Mouse (Mus musculus): ENCODE data around the gene Spaca7. TPM values are rescaled to one million over a fixed set of nuclear protein-coding genes. Genes with fewer than 3 reads are reported as not detected.

The Spaca7 gene
- polyA plus RNA-seq, 1 experiment from 2014 or later = not detected

GRCm38 (mm10) chr8:12548680-12549079 is 24.1 kb upstream of the Spaca7 start:
- DNase-seq (ENCODE audit: low spot score) = no peak
- no peak overlapping the region for H3K4me3 ChIP-seq (ENCODE audit: low read depth, low read length)
- no peaks in the 10 kb centered on the region for H3K36me3 ChIP-seq (ENCODE audit: control insufficient read depth, insufficient read depth, low read length)
- H3K4me2 ChIP-seq (ENCODE audit: low read length) = no peak overlapping the region
- H3K27me3 ChIP-seq (replicated peaks; ENCODE audit: control insufficient read depth, insufficient read depth, low read length) = no peaks in the 10 kb centered on the region
- 5% methylated on average over 5 of the region's 5 CpGs for WGBS
- peak; percentile 27 for ATAC-seq
- H3K27ac ChIP-seq (ENCODE audit: low read depth, low read length) = peak overlapping the region; percentile 59
- H3K9ac ChIP-seq (ENCODE audit: low read length) = no peak overlapping the region
- H3K4me1 ChIP-seq (ENCODE audit: control insufficient read depth, insufficient read depth, low read length) = peaks cover 15% of the 10 kb centered on the region
- no peaks in the 10 kb centered on the region for H3K9me3 ChIP-seq (replicated peaks; ENCODE audit: control insufficient read depth, low read length)

GRCm38 (mm10) chr8:12555515-12556145 is 17.2 kb upstream of the Spaca7 start:
- 46% methylated on average over 15 of the region's 15 CpGs for WGBS
- Histone ChIP-seq H3K4me2 (ENCODE audit: low read length) (no peak overlapping the region), H3K27me3 (replicated peaks; ENCODE audit: control insufficient read depth, insufficient read depth, low read length) (0 out of 2 replicates have a peak, but pooled peaks cover 2% of the 10 kb centered on the region), H3K36me3 (ENCODE audit: control insufficient read depth, insufficient read depth, low read length) (no peaks in the 10 kb centered on the region), H3K9ac (ENCODE audit: low read length) (no peak overlapping the region), H3K9me3 (replicated peaks; ENCODE audit: control insufficient read depth, low read length) (no peaks in the 10 kb centered on the region), H3K4me3 (ENCODE audit: low read depth, low read length) (no peak overlapping the region), H3K27ac (ENCODE audit: low read depth, low read length) (no peak overlapping the region), H3K4me1 (ENCODE audit: control insufficient read depth, insufficient read depth, low read length) (peaks cover 5% of the 10 kb centered on the region; the same call in 1 of the 2 replicates)
- DNase-seq (ENCODE audit: low spot score) = no peak
- ATAC-seq = no peak

DNA sequence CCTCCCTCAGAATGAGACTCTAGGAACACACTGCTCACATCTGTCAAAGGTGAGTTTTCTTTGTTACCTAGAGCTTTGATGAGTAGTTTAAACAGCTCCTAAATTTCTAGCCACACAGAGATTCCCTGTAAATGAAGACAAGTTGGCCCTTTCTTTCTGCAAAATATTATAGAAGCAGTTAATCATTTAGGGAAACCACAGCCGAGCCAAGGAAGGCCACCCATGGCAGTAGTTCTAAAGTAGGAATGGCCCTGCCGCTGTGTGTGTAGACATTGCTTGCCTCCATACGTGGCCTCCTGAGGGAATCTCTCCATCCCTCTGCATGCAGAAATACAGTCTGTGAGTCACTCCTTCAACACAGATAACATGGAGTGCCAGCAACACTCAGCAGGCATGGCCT is 14.0 kb upstream of the Spaca7 start:
- Histone ChIP-seq H3K4me1 (ENCODE audit: control insufficient read depth, insufficient read depth, low read length) (peaks cover 5% of the 10 kb centered on the region; the same call in 1 of the 2 replicates), H3K4me3 (ENCODE audit: low read depth, low read length) (no peak overlapping the region), H3K4me2 (ENCODE audit: low read length) (no peak overlapping the region), H3K9ac (ENCODE audit: low read length) (no peak overlapping the region), H3K9me3 (replicated peaks; ENCODE audit: control insufficient read depth, low read length) (no peaks in the 10 kb centered on the region), H3K36me3 (ENCODE audit: control insufficient read depth, insufficient read depth, low read length) (no peaks in the 10 kb centered on the region), H3K27me3 (replicated peaks; ENCODE audit: control insufficient read depth, insufficient read depth, low read length) (peaks cover 6% of the 10 kb centered on the region; the same call in 1 of the 2 replicates), H3K27ac (ENCODE audit: low read depth, low read length) (no peak overlapping the region)
- WGBS = 80% methylated on average over 3 of the region's 3 CpGs
- no peak for ATAC-seq
- no peak for DNase-seq (ENCODE audit: low spot score)

- H3K36me3 ChIP-seq (ENCODE audit: control insufficient read depth, insufficient read depth, low read length) = no peaks in the 10 kb centered on the region
- DNase-seq (ENCODE audit: low spot score) (peak; percentile 82), ATAC-seq (peak; percentile 30; the same call in 1 of the 2 replicates)
- H3K4me3 ChIP-seq (ENCODE audit: low read depth, low read length) = no peak overlapping the region
- no peak overlapping the region for H3K4me2 ChIP-seq (ENCODE audit: low read length)
- 20% methylated on average over 11 of the region's 11 CpGs for WGBS
- no peaks in the 10 kb centered on the region for H3K9me3 ChIP-seq (replicated peaks; ENCODE audit: control insufficient read depth, low read length)
- H3K27me3 ChIP-seq (replicated peaks; ENCODE audit: control insufficient read depth, insufficient read depth, low read length) = peaks cover 4% of the 10 kb centered on the region; the same call in 1 of the 2 replicates
- no peak overlapping the region for H3K27ac ChIP-seq (ENCODE audit: low read depth, low read length)
- 0 out of 2 replicates have a peak, but pooled peaks cover 2% of the 10 kb centered on the region for H3K4me1 ChIP-seq (ENCODE audit: control insufficient read depth, insufficient read depth, low read length)
- H3K9ac ChIP-seq (ENCODE audit: low read length) = no peak overlapping the region
Measured at GRCm38 (mm10) chr8:12561403-12561960, 11.3 kb upstream of the Spaca7 start.

GRCm38 (mm10) chr8:12564307-12564706 is 8.5 kb upstream of the Spaca7 start:
- Histone ChIP-seq H3K9me3 (replicated peaks; ENCODE audit: control insufficient read depth, low read length) (no peaks in the 10 kb centered on the region), H3K9ac (ENCODE audit: low read length) (no peak overlapping the region), H3K4me1 (ENCODE audit: control insufficient read depth, insufficient read depth, low read length) (0 out of 2 replicates have a peak, but pooled peaks cover 2% of the 10 kb centered on the region), H3K27ac (ENCODE audit: low read depth, low read length) (no peak overlapping the region), H3K27me3 (replicated peaks; ENCODE audit: control insufficient read depth, insufficient read depth, low read length) (peaks cover 4% of the 10 kb centered on the region; the same call in 1 of the 2 replicates), H3K36me3 (ENCODE audit: control insufficient read depth, insufficient read depth, low read length) (no peaks in the 10 kb centered on the region), H3K4me3 (ENCODE audit: low read depth, low read length) (no peak overlapping the region), H3K4me2 (ENCODE audit: low read length) (no peak overlapping the region)
- WGBS = 3% methylated on average over 4 of the region's 4 CpGs
- DNase-seq (ENCODE audit: low spot score) (peak; percentile 88), ATAC-seq (peak; percentile 66)

DNA sequence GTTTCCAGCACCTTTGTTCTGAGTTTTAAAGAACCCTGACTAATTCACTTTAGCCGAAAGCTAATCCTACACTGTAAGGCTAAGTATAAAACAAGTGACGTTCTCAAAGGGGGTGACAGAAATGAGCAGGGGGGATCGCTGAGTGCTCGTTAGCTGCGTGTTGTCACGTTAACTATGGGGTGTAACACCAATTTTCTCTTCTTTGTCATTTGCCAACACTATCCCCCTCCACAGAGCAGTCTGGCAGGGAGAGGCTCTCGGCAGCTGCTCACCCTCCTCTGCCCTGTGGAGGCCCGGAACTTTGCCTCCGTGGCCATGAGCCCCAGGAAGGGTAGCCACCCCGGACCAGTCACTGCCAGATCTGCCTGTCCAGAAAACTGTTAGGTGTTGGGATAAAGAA is 7.3 kb upstream of the Spaca7 start:
- Histone ChIP-seq H3K9me3 (replicated peaks; ENCODE audit: control insufficient read depth, low read length) (no peaks in the 10 kb centered on the region), H3K4me2 (ENCODE audit: low read length) (no peak overlapping the region), H3K27me3 (replicated peaks; ENCODE audit: control insufficient read depth, insufficient read depth, low read length) (peaks cover 4% of the 10 kb centered on the region; the same call in 1 of the 2 replicates), H3K27ac (ENCODE audit: low read depth, low read length) (no peak overlapping the region), H3K4me3 (ENCODE audit: low read depth, low read length) (no peak overlapping the region), H3K4me1 (ENCODE audit: control insufficient read depth, insufficient read depth, low read length) (0 out of 2 replicates have a peak, but pooled peaks cover 2% of the 10 kb centered on the region), H3K9ac (ENCODE audit: low read length) (no peak overlapping the region), H3K36me3 (ENCODE audit: control insufficient read depth, insufficient read depth, low read length) (no peaks in the 10 kb centered on the region)
- peak; percentile 45 for ATAC-seq
- WGBS = 11% methylated on average over 10 of the region's 10 CpGs
- DNase-seq (ENCODE audit: low spot score) = peak; percentile 46

DNA sequence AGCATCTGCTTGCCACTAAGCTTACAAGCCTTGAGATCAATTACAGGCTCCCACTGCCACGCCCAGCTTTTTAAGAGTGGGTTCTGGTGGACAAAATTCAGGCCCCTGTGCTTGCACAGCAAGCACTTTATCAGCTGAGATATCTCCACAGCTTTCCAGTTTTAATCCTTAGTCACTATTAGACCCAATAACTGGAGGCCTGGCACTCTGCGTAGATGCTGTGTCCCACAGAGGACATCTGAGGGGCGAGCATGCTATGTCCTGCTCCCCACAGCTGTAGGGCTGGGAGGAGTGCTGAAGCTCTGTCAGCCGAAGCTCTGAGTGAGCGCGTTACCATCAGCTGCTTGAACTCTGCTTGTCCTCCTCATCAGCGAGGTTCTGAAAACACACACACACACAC is 6.3 kb upstream of the Spaca7 start:
- Histone ChIP-seq H3K27me3 (replicated peaks; ENCODE audit: control insufficient read depth, insufficient read depth, low read length) (peaks cover 4% of the 10 kb centered on the region; the same call in 1 of the 2 replicates), H3K4me3 (ENCODE audit: low read depth, low read length) (no peak overlapping the region), H3K36me3 (ENCODE audit: control insufficient read depth, insufficient read depth, low read length) (no peaks in the 10 kb centered on the region), H3K4me2 (ENCODE audit: low read length) (no peak overlapping the region), H3K27ac (ENCODE audit: low read depth, low read length) (no peak overlapping the region), H3K9ac (ENCODE audit: low read length) (no peak overlapping the region), H3K4me1 (ENCODE audit: control insufficient read depth, insufficient read depth, low read length) (0 out of 2 replicates have a peak, but pooled peaks cover 2% of the 10 kb centered on the region), H3K9me3 (replicated peaks; ENCODE audit: control insufficient read depth, low read length) (no peaks in the 10 kb centered on the region)
- WGBS = 51% methylated on average over 7 of the region's 7 CpGs
- ATAC-seq = no peak
- DNase-seq (ENCODE audit: low spot score) = no peak

DNA sequence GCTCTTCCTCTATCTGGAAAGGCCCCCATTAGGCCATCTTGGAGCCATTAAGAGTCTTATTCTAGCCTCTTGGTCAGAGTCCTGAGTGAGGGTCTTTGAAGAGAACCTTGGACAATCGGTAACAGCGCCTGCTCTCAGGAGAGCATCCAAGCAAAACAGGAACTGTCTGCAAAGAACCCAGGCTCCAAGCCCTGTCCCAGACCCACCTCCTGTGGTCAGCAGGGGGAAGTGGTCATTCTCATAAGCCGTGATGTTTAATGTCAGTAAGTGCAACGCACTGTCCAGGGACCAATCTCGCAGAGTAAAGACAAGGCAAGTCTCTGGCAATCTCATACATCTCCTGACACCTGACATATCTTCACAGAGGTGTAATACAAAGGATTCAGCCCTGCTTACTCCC is 3.2 kb downstream of the Spaca7 start:
- Histone ChIP-seq H3K4me2 (ENCODE audit: low read length) (no peak overlapping the region), H3K36me3 (ENCODE audit: control insufficient read depth, insufficient read depth, low read length) (no peaks in the 10 kb centered on the region), H3K9ac (ENCODE audit: low read length) (no peak overlapping the region), H3K27ac (ENCODE audit: low read depth, low read length) (no peak overlapping the region), H3K9me3 (replicated peaks; ENCODE audit: control insufficient read depth, low read length) (no peaks in the 10 kb centered on the region), H3K4me3 (ENCODE audit: low read depth, low read length) (no peak overlapping the region), H3K27me3 (replicated peaks; ENCODE audit: control insufficient read depth, insufficient read depth, low read length) (no peaks in the 10 kb centered on the region), H3K4me1 (ENCODE audit: control insufficient read depth, insufficient read depth, low read length) (peaks cover 4% of the 10 kb centered on the region; the same call in 1 of the 2 replicates)
- DNase-seq (ENCODE audit: low spot score) (no peak), ATAC-seq (no peak)
- 58% methylated on average over 5 of the region's 5 CpGs for WGBS

DNA sequence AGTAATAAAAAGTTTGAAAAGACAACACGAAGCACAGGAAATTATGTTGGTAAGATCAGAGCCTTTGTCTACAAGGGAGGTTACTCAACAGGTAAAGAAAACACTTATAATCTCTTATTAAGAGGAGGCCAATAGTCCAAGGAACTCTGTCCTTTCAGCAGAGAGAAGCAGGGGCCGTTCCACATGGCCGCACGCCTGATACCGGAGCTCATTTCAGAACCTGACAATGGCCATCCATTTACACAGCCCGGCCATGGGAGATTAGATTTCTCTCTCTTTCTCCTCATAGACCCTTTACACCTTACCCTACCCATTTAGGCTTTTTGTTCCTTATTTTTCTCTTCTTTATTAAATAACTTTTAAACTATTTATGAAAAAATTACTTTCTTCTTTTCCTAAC is 3.9 kb downstream of the Spaca7 start:
- ATAC-seq (no peak), DNase-seq (ENCODE audit: low spot score) (no peak)
- H3K4me1 ChIP-seq (ENCODE audit: control insufficient read depth, insufficient read depth, low read length) = peaks cover 4% of the 10 kb centered on the region; the same call in 1 of the 2 replicates
- no peak overlapping the region for H3K4me3 ChIP-seq (ENCODE audit: low read depth, low read length)
- no peaks in the 10 kb centered on the region for H3K27me3 ChIP-seq (replicated peaks; ENCODE audit: control insufficient read depth, insufficient read depth, low read length)
- no peaks in the 10 kb centered on the region for H3K9me3 ChIP-seq (replicated peaks; ENCODE audit: control insufficient read depth, low read length)
- WGBS = 17% methylated on average over 6 of the region's 6 CpGs
- H3K36me3 ChIP-seq (ENCODE audit: control insufficient read depth, insufficient read depth, low read length) = no peaks in the 10 kb centered on the region
- H3K27ac ChIP-seq (ENCODE audit: low read depth, low read length) = no peak overlapping the region
- no peak overlapping the region for H3K9ac ChIP-seq (ENCODE audit: low read length)
- no peak overlapping the region for H3K4me2 ChIP-seq (ENCODE audit: low read length)
